Mouse (Mus musculus) liver, adult (tissue): Measurements from ENCODE around the gene Olfr393.

Experiments
- GATA4 ChIP-seq: IDR thresholded peaks from 2 replicates; pipeline ENCODE4 v1.6.1; 2014; ENCODE audit warnings: mild to moderate bottlenecking, low read length; ENCODE audit not compliant: insufficient replicate concordance

The Olfr393 gene

DNA sequence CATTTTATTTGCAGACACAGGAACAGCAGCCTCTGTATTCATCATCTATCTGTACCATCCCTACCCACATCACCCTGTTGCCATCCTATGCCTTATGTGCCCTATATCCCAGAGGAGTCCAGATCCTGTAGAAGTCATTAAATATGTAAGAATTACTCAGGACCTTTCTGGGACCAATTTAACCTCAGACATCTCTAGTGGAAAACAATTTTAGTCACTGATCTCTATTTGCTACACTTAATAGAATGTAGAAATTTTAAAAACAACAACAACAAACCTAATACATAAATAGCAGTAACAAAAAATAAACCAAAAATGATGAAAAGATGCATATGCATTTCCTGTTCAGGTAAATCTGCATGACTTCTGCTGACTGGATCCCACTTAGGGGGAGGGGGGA lies at the start of gene Olfr393:
TSS of gene Olfr393 (minus strand) at position 101 of the 400 bp plus-strand sequence.
- no peak for TF ChIP-seq GATA4

- TF ChIP-seq GATA4: no peak
Measured at GRCm38 (mm10) chr11:73890671-73891070, 39.4 kb upstream of the Olfr393 start, which contains the start of gene Olfr394. Gene Olfr394, minus strand, starts transcription at chr11:73890771.

GRCm38 (mm10) chr11:73816949-73817348 lies 34.3 kb downstream of the Olfr393 start, which contains the start of gene Olfr392:
Gene Olfr392, minus strand, starts transcription at chr11:73817049.
- no peak for TF ChIP-seq GATA4

DNA sequence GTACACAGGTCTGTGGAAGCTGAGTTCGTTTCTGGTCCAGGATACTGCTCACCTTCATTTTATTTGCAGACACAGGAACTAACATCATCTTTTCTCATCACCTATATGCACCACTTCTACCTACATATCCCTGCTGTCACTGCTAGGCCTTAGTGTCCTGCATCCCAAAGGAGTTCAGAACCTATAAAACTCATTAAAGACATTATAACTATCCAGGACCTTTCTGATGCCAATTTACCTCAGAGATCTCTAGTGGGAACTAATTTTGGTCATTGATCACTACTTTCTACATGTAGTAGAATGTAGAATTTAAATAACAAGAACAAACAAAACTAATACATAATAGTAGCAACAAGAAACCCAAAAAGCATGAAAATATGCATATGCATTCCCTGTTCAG lies 48.3 kb downstream of the Olfr393 start, which contains the start of gene Olfr391-ps:
TSS of gene Olfr391-ps (minus strand) at position 101 of the 400 bp plus-strand sequence.
- no peak for TF ChIP-seq GATA4
